Mouse (Mus musculus) embryo, embryonic 11 days (tissue): Measurements from ENCODE around the gene 4430402I18Rik.
"Not testable (repeated sequence)": the region's sequence is repeated elsewhere in the genome, so short reads cannot be mapped to it uniquely, and the experiment has no call there.

Experiments used
- DNase-seq: peaks from one replicate; pipeline ENCODE4 v3.0.0-alpha.2; 2015

Gene 4430402I18Rik

DNA sequence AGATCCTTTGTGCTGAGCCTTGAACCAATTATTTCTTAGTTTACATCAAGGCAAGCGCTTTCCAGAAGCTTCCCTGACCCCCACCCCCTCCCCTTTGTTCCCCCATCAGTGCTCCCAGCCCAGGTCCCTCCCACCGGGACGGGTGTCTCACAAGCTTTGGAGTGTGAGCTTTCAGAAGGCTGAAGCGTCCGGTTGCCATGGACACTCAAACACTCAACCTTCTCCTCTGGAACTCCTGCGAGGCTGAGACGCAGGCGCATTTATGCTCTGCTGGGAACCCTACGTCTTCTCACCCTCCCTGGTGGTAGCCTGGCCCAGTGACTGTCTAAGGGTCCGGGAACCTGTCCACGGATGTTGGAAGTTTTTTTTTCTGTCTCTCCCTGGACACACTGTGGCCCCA is at the start of gene 4430402I18Rik:
4430402I18Rik (minus strand) TSS at position 149 of the 400 bp plus-strand sequence.
- DNase-seq = peak; percentile 72

DNA sequence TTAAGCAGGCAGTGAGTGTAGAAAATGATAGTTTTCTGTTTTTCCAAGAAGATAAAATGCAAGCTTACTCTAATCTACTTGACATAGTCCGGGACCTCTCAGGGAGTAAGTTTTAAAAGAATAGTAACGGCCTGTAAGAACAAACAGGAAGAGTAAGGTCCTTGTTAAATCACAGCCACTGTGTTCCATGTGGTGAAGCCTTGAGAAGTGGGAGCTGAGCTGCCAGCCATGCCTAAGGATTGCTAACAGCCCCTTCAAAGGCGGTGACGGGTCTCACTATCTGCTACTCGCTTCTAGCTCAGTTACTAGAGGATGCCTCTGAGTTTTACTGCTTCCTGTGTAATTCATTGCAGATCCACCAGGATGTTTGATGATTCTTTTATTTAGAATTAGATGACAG is 49.2 kb upstream of the 4430402I18Rik start:
- no peak for DNase-seq

DNA sequence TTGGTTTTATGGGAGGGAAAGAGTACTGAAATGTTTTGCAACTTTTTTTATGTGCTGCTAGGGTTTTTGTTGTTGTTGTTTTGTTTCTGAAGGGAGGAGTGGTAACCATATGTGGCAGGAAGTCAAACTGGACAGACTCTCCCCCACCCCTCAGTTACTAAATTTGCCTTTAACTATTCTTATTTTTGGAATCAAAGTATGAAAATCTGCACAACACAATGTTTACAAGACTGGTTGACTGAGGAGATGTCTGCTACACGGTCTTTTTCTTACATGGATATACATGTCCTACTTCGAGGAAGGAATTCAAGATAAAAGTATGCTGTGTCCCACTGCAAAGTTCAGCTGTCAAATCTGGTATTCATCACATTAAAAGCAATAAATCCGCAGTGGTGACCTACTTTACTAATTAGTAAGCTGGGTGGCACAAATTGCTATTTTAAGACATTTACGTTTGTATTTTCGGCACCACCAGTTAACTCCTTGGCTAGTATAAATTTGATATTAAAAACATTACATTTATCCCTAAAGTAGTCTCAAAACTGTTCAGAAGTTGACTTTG is 48.7 kb upstream of the 4430402I18Rik start:
- no peak for DNase-seq

DNA sequence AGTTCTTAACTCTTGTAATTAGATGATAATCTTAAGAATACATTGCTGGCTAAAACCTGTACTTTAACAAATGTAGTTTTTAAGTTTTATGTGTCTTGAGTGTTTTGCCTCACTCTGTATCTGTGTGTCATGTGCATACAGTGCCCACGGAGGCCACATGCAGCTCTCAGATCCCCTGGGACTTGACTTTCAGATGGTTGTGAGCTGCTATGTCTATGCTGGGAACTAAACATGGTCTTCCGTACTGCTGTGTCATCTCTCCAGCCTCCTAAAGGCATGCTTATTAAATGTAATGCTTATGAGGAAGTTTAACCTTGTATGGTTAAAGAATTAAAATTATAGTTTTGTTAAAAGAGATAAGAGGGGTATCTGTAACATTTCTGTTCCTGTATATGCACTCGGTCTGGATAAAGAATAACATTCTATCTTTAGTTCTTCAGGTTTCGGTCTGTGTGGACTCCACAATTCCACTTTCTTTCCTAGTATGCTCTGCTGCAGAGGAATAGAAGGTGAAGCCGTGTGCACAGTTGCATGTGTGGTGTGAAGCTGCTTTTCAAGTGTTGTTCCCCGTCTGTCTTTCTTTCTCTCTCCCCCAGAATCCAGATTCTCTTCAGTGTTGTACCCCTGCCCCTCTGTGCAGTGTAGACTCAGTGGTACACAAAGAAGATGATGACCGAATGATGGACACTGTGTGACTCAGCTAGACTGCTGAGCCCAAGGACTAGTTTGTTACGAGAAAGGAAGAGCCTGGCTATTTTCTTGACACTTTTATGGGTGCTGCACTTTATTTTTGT is 48.0 kb upstream of the 4430402I18Rik start:
- DNase-seq = no peak

DNA sequence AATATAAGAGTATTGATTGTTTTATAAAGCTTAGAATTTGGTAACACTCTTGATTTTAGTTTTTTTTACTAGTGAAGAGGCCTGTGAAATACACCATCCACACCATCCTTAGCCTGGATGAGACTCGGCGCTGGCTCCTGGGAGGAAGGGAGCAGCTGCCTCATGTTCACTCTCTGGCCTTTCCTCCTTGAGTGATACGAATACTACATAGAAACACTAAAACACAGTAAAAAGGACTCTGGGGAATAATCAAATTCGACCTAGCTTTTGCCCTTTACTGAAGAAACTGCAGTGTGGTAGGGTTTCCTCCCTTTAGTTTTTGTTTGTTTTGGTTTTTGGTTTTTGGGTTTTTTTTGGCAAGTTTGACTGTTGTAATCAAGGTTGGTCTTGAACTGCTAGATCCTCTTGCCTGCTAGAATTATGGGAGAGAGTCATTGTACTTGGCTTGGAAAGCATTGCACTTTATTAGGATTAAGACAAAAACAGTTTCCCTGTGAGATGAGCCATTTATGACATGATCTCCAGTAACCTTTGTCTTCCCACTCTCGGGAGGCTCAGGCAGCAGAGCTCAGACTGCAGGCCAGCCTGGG is 47.0 kb upstream of the 4430402I18Rik start:
- DNase-seq = no peak

DNA sequence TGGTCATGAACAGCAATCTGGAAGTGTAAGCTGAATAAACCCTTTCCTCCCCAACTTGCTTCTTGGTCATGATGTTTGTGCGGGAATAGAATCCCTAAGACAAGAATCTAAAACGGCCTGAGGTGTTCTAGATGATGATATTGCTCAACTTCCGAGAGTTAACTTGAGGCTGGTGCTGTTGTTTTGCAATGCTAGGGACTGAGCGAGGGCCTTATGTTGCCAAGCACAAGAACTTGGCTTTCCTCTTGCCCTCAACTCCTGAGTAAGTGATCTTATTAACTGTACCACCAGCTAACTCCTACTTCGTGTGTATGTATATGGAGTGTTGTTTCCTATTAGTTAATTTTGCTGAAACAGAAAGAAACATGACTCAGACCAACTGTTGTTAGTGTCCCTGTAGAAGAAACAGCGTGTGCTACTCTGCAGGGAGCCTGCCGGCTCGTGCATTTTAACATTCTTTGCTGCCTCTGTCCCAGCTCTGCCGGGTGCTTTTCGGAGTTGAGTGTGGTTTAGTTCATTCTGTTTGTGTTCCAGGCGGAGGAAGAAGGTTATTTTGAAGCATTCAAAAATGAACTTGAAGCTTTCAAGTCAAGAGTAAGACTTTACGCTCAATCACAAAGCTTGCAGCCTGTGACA is 43.9 kb upstream of the 4430402I18Rik start:
- DNase-seq = no peak

DNA sequence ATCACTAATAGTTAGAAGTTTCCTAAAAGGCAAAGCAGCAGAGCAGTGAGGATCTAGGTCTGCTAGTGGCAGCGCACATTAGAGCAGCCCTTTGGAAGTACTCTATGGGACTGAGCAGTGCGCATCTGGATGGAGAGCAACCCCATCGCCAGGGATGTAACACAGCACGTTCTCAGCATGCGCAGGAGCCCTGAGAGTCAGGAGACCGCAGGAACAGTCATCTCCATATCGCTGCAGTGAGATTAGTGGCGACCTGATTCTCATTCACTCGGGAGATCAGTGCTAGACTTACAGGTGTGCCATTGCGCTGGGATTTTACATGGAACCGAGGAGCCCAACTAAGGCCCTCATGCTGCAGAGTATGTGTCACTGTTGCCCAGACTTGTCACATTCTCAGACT is 41.4 kb upstream of the 4430402I18Rik start:
- no peak for DNase-seq

DNA sequence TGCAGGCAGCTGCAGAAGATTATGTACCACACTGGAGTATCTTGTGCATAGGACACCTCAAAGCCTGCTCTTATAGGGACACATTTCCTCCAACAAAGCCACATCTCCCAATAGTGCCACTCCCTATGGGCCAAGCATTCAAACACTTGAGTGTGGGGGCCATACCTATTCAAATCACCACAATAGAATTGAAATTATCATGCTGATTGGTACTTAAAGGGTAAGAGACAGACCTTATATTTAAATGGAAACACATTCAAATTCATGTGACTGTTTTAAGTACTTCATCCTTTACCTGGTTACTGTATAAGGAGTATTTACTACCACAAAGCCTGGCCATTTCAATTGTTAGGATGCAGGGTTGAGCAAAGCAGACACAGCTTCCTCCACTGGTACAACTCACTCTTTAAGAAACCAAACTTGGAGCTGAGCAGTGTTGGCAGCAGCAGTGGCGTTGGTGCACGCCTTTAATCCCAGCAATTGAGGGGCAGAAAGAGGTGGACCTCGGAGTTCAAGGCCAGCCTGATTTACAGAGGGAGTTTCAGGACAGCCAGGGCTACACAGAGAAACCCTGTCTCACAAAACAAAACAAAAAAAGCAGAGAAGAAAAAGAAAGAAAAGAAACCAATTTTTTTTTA is 40.6 kb upstream of the 4430402I18Rik start:
- DNase-seq = no peak

DNA sequence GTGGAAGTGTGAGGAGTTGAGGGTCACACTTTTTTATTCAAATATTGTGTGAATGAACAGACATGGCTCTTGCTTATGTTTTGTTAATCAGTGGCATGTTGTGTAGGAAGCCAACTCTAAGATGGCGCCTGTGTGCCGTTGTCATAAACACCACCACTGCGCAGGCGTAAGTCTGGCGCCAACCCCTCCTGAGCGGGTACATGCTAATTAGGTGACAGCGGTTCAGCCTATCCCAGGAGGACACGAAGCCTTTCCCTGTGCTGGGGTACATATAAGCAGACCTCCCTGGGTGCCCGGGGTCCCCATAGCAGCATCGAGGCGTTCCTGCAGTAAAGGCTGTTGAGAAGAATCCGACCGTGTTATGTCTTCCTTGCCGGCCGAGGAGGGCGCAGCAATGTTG is 32.7 kb upstream of the 4430402I18Rik start:
- DNase-seq = not testable (repeated sequence)

DNA sequence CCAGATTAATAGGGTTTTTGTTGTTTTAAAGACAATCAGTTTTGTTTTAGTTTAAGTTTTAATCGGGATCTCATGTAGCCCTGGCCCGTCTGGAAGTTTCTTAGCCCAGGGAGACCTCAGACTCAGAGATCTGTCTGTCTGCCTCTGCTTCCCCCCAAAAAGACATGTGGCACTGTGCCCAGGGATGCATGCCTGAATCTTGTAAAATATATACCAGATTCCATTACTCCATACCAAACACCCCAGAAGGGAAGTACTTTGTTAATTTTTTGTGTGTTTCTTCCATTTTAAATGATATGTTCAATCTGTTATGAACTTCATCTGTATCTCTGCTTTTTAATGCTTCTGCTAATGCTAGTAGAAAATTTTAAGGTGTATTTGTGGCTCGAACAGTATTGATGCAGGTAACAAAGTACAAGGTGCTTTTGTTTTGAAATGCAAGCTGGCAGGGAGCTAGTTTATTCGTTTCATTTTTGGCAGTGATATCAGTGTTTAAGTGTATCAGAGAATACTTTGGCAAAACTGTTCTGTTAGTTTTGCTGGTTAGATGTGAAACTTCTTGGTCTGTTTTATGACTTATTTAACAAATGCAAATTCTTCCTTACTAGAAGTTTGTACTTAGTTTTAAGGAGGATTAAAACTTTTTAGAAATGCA is 30.5 kb upstream of the 4430402I18Rik start:
- no peak for DNase-seq

DNA sequence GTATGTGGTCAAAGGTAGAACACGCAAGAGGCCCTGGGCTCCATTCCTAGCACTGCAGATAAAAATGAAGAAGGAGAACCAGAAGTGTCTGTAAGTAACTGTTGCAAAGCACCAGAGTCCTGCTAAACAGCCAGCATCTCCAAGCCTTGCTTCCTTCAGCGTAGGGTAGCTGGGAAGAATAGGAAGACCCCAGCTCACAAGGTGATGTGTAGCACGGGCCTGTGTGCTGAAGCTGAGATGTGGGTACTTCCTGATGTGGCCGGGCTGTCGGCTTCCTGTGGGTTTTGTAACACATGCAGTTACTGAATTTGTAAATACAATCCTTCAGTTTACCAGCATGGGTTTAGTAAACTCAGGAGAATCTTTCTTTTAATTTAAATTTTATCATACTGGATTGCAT is 27.8 kb upstream of the 4430402I18Rik start:
- no peak for DNase-seq

DNA sequence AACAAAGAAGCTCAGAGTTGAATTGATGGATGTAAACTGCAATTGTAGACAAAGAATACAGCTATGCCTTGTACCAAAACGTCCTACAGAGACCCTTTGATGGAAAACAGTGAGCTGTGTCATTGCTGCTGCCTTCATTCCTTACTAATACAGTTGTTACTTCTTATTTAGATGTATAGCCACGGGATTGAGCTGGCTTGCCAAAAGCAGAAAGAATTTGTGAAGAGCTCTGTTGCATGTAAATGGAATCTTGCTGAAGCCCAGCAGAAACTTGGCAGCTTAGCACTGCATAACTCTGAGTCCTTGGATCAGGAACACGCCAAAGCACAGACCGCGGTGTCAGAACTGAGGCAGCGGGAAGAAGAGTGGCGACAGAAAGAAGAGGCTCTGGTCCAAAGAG is 27.3 kb upstream of the 4430402I18Rik start:
- no peak for DNase-seq

DNA sequence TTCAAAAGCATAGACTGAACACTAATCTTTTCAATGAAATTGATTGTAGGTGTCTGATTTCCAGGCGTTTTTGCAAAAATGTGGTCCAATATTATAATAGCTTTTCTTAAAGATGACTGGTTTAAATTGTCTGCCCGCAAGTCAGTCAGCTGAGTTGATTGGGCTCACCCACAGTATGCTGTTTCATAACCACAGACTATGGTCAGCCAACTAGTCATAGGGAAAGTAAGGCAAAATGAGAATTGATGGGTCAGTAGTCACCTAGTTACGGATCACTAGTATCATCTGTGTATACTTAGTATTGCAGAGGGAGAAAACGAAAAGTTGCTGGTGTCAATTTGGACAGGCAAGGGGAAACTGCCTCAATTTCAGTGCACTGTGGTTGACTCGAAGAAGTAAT is 23.8 kb upstream of the 4430402I18Rik start:
- no peak for DNase-seq

DNA sequence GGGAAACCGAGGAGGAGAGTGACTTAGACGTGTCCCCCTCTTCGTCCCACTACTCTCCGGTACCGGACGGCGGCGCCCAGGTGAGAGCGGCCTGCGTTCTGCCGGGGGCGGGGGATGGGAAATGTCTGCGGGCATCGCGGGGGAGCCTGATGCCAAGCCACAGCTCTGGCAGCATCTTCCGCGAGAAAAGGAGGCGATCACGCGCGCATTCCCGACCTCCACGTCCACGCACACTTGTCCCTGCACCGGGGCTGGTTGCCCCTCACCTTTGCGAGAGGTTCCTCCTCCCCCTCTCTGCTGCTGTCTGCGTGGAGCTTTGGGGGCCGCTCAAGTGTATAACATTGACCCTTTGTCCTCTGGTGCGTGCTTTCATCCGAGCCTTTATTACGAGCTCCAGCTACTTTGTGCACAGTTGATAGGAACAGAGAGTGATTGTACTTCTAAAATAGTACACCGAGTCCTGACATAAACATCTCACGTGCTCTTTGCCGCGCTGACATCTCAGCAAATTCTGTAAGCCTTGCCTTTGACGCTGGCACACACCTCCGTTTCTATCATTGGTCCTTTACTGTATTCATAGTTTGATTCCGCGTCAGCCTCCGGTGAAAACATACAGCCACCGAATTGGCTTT is 23.1 kb upstream of the 4430402I18Rik start:
- DNase-seq = peak; percentile 37

DNA sequence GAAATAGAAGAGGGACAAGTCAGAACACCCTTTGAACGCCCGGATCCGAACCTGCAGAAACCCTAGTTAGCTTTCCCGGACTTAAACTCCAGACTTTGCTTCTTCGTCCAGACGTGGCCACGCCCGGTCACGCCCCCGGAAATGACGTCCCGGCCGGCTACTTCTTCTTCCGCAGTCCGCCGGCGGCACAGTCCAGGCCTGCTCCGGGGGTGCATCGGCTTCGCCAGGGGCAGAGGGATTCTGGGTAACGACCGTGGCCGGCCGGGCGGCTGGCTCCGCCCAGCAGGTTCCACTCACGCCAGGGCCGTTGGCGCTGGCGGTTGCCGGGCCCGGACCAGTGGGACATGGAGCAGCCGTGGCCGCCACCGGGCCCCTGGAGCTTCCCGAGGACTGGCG is 22.6 kb upstream of the 4430402I18Rik start, which contains the start of gene Cdc37l1:
Cdc37l1 (plus strand) TSS at position 159 of the 396 bp plus-strand sequence.
- peak; percentile 98 for DNase-seq

DNA sequence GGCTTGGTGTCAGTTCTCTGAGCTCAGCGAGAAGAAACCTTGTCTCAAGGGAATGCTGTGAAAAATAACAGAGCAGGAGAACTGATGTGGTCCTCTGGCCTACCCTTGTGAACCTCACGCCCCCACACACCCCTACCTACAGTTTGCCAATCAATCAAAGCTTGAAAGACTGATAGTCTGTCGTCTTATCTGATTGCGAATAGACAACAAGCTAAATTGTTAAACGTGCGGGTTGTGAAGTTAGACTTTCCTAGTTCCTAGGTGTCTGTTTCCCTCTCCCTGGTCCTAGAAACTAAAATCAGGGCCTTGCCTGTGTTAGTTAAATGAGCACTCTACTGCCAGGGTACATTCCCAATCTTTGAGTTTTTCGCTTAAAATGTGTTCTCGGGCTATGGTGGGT is 21.9 kb upstream of the 4430402I18Rik start:
- DNase-seq = no peak

DNA sequence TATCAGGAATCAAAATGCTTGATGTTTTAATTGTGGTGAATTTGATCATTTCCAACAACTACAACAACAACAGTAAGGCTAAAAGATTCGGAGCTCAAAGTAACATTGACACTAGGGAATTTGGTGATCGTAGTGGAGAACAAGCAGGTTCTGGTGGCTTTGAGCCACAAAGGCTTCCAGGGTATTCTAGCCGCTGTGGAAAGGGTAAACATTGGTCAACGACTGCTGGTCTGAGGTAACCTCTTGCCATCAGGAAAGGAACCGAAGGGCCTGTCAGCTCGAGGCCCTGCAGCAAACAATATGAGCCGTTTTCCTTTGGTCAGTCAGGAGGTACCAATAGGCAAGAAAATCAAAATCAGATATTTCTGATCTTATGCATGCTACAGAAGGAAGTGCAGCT is 15.0 kb upstream of the 4430402I18Rik start:
- DNase-seq = no peak

DNA sequence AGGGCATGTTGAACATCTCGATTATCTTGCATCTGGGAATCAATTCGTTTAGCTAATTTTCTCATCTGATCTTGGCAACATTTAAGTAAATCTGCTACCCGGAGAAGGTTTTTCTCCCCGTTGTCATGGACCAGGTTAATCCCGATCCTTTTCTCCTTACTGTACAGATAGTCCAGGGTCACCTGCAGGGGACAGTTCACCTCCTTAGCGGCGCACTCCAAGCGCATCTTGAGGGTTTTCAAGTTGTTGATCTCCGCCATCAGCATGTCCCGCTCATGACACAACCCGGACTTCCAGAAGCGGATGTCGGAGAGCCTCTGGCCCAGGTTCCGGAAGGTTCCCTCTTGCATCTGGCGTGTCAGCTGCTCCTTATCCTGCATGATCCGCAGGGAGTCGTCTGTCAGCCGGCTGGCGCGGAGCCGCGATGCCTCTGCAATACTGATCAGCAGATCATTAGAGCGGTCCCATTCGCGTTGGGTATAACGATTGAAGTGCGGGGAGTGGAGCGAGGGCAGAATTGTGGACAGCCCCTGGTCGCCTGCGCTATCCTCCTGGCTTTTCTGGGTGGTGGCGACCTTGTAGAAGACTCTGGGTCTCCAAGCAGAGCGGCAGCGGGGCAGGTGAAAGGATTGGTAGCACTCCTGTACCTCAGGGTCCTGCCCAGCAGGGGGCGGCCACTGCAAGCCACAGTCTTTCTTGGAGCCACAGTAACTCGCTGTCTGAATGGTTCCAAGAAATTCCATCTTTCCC is 7.4 kb upstream of the 4430402I18Rik start:
- peak; percentile 88 for DNase-seq

DNA sequence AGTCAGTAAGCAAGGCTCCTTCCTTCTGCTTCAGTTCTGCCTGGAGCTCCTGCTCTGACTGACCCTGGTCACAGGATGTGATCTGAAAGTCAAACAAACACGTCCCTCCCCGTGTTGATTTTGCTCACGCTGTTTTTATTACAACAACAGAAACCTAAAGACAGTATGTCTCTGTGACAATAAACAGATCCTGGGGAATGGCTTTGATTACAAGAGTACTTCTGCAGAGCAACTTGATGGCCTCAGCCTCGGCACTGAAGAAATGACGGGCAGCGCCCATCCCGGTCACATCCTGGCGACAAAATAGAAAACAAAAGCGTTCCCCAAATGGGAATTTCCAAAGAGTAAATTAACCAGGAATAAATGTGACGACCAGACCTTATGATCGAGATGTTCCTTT is 2.7 kb upstream of the 4430402I18Rik start:
- no peak for DNase-seq

DNA sequence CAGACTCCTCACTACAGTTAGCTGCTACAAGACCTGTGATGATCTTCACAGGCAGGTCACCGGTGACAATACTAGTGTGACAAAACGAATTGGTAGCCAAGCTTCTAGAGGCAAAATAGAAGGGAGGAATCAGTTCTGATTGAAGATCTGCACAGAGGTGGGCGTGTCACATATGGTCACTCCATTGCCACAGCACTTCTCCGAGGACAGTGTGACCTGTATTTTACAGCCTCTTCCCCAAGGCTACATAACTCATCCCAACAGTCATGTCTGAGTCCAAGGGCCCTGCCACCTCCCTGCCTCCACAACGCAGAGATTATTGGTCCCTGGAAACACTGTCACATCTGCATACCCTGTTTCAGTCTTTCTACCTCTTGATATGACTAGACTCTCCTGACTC is 1.6 kb upstream of the 4430402I18Rik start:
- DNase-seq = no peak

DNA sequence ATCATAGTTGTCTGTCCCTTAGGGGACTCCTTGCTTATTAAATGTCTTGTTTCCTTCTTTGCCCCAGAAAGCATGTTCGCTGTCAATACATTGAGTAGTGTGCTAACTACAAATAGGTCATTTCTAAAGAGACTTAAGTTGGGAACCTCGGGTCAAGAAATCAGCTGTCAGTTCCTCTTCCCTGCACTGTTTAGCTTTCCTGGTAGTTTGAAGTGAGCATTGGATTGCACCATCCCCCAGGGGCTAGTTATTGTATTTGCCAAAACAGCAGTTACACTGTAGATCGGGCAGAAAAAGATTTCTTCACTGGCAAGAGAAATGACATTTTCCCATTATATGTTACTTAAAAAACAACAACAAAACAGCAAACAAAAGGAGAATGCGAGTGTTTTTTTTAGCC is 578 bp upstream of the 4430402I18Rik start:
- DNase-seq = no peak

DNA sequence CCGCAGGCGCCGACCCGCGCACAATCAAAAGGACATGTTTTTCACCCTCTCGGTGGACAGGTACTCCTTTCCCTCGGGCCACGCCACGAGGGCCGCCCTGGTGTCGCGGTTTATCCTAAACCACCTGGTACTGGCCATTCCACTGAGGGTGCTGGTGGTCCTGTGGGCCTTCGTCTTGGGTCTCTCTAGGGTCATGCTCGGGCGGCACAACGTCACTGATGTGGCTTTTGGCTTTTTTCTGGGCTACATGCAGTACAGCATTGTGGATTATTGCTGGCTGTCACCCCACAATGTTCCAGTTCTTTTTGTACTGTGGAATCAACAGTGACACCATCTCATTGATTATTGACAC is 3.1 kb downstream of the 4430402I18Rik start:
- no peak for DNase-seq
